Mouse (Mus musculus) thymus, adult 2 months (tissue): ENCODE measurements around the gene Lipt1.

Source experiments
- CTCF ChIP-seq: fragments of 200-500 bp; IDR thresholded peaks from 2 replicates; pipeline ENCODE4 v1.5.1; 2012; ENCODE audit warnings: mild to moderate bottlenecking, control low read depth, low read length, moderate library complexity, borderline replicate concordance; ENCODE audit not compliant: control insufficient read depth, poor library complexity, insufficient read depth; ENCODE audit errors: extremely low read depth
- POLR2A ChIP-seq: fragments of 200-500 bp; IDR thresholded peaks from 2 replicates; pipeline ENCODE4 v1.6.1; 2012; ENCODE audit warnings: mild to moderate bottlenecking, low read length, control low read depth, moderate library complexity; ENCODE audit not compliant: control insufficient read depth, poor library complexity, insufficient read depth; ENCODE audit errors: extremely low read depth

DNA sequence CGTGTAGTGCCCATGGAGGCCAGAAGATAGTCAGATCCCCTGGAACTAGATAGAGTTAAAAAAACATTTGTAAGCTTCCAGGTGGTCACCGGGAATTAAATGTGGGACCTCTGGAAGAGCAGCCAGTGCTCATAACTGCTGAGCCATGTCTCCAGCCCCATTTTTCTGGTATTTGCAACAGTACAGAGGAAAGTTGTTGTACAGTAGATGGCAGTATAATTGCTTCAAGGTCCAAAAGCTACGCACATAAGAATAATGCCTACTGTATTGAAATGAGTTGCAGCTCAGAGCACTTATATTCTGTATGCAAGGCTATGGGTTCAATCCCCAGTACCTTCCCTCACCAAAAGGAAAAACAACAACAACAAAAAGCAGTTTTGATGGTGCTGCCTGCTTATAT lies 19.9 kb downstream of the Lipt1 start:
- TF ChIP-seq CTCF (no peak), POLR2A (no peak)
